Mouse (Mus musculus) adrenal gland, adult 2 months (tissue): ENCODE results near the gene Tex46. TPM values are rescaled to one million over a fixed set of nuclear protein-coding genes. Genes with fewer than 3 reads are reported as not detected.

Experiments used
- DNase-seq: peaks from one replicate; pipeline ENCODE4 v3.0.0; 2021
- long read RNA-seq: library from polyadenylated mRNA; stranded (forward); transcript quantifications from one replicate; pipeline ENCODE4 v2.0.0, GENCODE M21; 2021
- polyA plus RNA-seq: library from polyadenylated mRNA; depleted of rRNA; stranded (reverse); fragments of >200 nt; gene quantifications from 2 replicates; pipeline ENCODE4 v1.2.3, GENCODE M21; 2012; rRNA removed
- total RNA-seq, 2 experiments: library from RNA; stranded (reverse); gene quantifications; 2 replicates each; pipeline ENCODE4 v1.2.3; 2021

Tex46 gene
- not detected for total RNA-seq
- polyA plus RNA-seq, result not detected in 2 replicates
- long read RNA-seq, result 0 reads

- DNase-seq, result no peak
Measured at GRCm38 (mm10) chr4:136610387-136610856, at the start of gene Tex46. Gene Tex46, plus strand, starts transcription at chr4:136610437.

- no peak for DNase-seq
Measured at GRCm38 (mm10) chr4:136562755-136563154, 47.5 kb upstream of the Tex46 start.

GRCm38 (mm10) chr4:136568629-136569028, 41.6 kb upstream of the Tex46 start:
- peak; percentile 84 for DNase-seq

DNA sequence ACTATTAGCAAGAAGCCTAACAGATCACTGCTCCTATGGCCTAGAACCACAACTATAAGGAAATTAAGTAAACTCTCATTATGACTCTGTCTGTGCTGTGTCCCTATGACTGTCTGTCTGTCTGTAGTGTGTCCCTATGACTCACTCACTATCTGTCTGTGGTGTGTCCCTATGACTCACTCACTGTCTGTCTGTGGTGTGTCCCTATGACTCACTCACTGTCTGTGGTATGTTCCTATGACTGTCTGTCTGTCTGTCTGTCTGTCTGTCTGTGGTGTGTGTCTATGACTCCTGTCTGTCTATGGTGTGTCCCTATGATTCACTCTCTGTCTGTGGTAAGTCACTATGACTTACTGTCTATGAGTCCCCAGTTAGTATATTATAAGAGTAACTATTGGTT, 40.2 kb upstream of the Tex46 start:
- DNase-seq, result peak; percentile 55

DNA sequence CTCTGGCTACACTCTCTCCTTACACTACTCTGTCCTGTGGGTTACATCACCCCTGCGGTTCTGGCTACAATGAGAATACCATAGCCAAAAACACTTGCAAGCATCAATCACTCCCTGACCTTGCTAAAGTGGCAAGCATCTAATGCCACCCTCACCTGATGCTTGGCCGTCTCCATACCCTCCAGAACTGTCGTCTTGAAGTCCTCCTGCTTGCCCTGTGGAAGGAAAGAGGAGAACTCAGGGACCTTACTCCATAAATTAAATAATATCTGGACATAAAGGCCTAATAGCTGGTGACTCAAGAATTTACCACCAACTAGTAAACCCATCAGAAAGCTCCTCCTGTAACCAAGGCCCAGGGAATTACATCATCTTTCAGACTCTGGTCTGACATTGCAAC, 28.4 kb upstream of the Tex46 start:
- peak; percentile 63 for DNase-seq

- DNase-seq, result no peak
Measured at GRCm38 (mm10) chr4:136587221-136587827, 22.9 kb upstream of the Tex46 start.

GRCm38 (mm10) chr4:136588003-136588402, 22.2 kb upstream of the Tex46 start:
- DNase-seq, result no peak

DNA sequence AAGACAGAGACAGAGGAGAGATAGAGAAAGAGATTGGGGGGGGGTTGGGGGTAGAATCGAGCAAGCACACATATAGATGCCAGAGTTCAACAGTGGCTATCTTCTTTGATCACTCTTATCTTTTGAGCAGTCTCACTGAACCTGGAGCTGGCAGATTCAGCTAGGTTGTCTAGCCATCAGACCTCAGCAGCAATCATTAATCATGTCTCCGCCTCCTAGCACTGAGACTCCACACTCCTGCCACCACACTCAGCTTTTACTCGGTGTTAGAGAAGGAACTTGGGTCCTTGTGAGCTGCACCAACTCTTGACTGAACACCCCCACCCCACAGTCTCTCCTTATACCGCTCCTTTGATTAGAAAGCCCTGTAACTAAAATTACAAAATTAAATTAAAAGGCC, 18.1 kb upstream of the Tex46 start:
- no peak for DNase-seq

DNA sequence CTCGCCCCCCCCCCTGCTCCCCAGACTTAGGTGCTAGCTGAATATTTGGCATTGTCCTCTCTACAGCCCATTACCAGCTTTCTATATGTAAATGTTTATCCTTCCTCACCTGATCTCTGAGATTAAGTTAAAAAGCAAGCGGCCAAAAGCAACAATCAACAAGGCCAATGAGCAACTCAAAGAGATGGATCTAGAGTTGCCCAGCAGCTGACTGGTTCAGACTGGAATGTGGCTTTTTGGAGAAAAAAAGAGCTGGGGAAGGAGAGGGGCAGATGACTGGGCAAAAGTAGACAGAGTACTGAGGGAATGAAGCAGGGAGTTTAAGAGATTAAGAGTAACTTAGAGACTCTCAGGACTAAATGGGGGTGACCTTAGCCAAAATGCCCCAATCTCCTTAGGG, 16.2 kb upstream of the Tex46 start:
- DNase-seq, result peak; percentile 22

DNA sequence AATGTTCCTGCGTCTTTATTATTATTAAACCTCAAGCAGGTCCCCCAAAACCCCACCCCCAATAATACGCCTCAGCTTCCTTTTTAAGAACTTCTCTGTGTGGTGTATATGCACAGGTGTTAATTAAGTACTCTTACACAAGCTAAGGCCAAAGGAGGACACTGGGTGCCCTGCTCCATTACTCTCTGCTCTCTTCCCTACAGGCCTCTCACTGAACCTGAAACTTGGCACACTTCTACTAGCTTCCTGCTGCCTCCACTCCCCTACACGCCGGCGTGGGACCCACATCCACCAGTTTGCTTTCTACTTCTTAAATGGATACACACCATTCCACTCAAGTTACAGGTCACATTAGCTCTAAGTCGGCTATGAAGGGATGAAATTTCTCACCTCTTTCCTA, 15.0 kb upstream of the Tex46 start:
- no peak for DNase-seq

- DNase-seq, result peak; percentile 35
Measured at GRCm38 (mm10) chr4:136598268-136598876, 11.9 kb upstream of the Tex46 start.

- no peak for DNase-seq
Measured at GRCm38 (mm10) chr4:136599869-136600268, 10.4 kb upstream of the Tex46 start.

DNA sequence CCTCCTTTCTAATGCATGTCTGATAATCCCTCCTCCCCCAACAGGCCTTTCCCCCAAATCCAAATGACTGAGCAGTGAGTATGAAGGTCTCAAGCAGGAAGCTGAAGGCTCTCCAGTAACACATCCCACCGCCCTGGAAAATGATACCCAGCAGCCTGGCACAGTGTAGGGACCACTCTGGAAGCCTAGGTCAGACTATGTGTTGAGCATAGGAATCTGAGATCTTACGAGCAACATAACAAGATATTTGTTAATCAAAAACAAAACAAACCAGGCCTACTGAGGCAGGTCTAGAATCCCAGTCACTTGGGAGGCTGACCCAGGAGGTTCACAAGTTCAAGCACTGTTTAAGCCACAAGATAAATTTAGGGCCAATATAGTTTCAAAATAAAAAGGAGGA, 9.7 kb upstream of the Tex46 start:
- no peak for DNase-seq

DNA sequence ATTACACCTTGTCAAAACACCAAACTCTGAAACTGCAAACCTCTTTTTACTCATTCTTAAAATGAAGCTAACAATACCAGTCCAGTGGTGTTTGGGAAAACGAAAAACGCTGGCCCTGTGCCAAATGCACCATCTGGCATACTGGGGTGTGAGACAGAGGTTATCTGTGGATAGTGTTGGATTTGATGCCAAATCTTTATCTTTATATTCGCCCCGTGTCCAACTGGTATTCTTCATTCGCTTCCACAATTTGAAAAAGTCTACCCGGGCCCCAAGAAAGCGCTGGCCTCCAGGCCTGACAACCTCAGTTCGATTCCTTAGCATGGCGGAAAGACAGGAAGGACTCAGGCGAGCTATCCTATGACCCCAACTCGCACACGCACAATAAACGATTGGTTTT, 8.8 kb upstream of the Tex46 start:
- peak; percentile 47 for DNase-seq

DNA sequence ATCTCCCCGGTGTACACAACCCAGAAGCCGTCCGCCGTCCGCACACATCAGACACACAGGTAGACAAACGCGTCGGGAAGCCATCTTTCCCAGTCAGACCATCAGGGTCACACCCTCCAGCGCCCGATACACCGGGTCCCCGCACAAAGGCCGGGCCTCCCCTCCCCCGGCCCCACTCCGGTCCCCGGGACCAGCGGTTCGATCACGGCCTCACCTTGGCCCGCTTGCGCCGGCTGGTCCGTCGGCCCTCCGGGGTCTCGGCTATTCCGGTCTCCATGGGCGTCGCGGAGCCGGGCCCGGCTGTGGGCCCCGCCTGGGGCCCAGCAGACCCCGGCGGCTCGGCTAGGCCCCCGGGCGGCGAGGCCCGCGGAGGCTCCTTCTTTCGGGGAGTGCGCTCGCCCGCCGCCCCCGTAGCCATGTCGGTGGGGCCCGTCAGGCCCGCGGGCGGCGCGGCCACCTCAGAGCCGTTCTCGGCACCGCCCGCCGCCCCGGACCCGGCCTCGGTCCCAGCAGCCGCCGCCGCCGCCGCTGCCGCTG, 8.2 kb upstream of the Tex46 start:
- DNase-seq, result peak; percentile 75

- peak; percentile 96 for DNase-seq
Measured at GRCm38 (mm10) chr4:136602568-136602967, 7.7 kb upstream of the Tex46 start, which contains the start of gene Kdm1a. Gene Kdm1a, minus strand, starts transcription at chr4:136602723.

DNA sequence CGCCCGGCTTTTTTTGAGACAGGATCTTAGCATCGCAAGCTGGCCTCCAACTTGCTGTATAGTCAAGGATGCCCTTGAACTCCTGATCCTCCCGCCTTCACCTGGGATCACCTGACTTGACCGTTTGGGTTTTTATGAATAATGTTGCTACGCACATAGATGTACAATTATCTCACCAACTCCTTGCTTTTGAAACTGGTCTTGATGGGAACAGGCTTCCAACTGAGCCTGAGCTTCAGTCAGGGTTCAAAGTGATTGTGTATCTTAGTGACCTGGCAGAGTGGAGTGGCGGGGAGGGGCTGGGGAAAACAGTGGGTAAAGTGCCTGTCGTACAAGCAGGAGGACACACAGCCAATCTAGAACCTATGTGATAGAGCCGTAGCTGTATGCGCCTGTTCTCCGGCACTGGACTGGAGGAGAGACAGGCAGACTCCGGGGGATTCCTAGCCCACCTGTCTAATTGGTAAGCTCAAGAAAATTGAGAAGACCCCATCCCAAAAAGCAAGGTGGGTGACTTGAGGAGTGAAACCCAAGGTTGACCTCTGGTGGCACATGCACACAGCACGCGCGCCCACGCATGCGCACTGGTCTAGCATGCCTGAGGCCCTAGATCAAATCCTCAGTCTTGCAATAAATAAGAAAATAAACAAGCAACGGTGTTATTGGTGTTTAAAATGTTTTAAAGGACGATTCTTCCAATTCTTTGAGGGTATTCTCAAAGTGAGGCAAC, 4.3 kb upstream of the Tex46 start:
- no peak for DNase-seq

DNA sequence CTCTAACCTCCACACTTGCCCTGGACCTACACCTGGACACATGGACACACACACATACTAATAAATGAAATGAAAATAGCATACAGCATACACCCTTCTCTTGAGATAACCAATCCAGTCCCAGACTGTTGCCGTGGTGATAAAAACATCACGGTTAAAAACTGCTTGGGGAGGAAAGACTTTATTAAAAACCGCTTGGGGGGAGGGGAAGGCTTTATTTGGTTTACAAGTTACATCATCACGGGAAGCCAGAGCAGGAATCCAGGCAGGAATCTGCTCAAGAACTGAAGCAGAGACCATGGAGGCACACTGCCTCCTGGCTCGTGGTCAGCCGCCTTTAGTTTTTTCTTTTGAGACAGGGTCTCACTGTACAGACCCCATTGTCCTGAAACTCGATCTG, 3.4 kb downstream of the Tex46 start:
- DNase-seq, result no peak

GRCm38 (mm10) chr4:136621336-136621735, 11.1 kb downstream of the Tex46 start:
- DNase-seq, result peak; percentile 30

GRCm38 (mm10) chr4:136621956-136622355, 11.7 kb downstream of the Tex46 start:
- no peak for DNase-seq

GRCm38 (mm10) chr4:136622388-136622787, 12.2 kb downstream of the Tex46 start, which contains the start of gene Lactbl1:
Gene Lactbl1, plus strand, starts transcription at chr4:136622621.
- no peak for DNase-seq

DNA sequence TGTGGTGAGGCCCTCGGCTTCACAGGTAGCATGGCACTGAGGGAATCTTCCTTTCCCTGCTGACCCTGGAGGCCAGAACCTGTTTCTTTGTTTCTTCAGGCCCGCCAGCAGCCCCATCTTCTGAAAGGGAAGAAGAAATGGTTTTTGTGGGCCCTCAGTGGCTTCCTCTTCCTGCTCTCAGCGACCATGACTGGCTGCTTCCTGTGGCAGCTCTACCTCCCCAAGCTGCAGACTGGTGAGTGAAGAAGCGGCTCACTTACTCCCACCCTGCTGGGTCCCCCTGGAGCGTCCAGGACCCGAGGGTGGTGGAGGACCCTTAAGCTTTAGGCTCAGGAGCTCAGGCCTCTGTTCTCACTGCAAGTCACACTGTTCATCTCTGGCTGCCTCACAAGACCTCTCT, 16.4 kb downstream of the Tex46 start:
- no peak for DNase-seq
